Comparison of ENCODE assay signal across 14 mouse cellular contexts in genomic region chr9:54642556-54642955, GRCm38 (mm10). TPM values are rescaled to one million over a fixed set of nuclear protein-coding genes. Genes with fewer than 3 reads are reported as not detected.
DNase-seq lines count a peak whose midpoint lies in the region; ATAC-seq lines count a peak whose summit lies in the region.
"Had no signal": no experiment of that assay in that cellular context is flagged by ENCODE, and none has a peak within 500 bp of the region (broad histone marks: within the 10 kb centered on the region; RNA-seq: fewer than 3 reads in every experiment).

No protein-coding gene starts in this region.

- 50% methylated on average over 4 of the region's 4 CpGs for WGBS in stomach, embryonic 15.5 days

- no peaks in the 10 kb centered on the region for H3K36me3 ChIP-seq in stomach, embryonic 15.5 days
- H3K36me3 ChIP-seq: G1E; liver, embryonic 13.5 days had no signal

- H3K27me3 ChIP-seq in stomach, embryonic 15.5 days (replicated peaks) = no peaks in the 10 kb centered on the region

- peak overlapping the region; percentile 57; the same call in 1 of the 2 replicates for H3K27ac ChIP-seq in stomach, embryonic 15.5 days
- H3K27ac ChIP-seq: liver, embryonic 13.5 days; macrophage had no signal

- no peak overlapping the region for H3K9ac ChIP-seq in stomach, embryonic 15.5 days
- H3K9ac ChIP-seq: liver, embryonic 13.5 days had no signal

- H3K4me2 ChIP-seq in stomach, embryonic 15.5 days = no peak overlapping the region
- H3K4me2 ChIP-seq: liver, embryonic 13.5 days had no signal

- H3K9me3 ChIP-seq in stomach, embryonic 15.5 days = no peaks in the 10 kb centered on the region
- H3K9me3 ChIP-seq: G1E; liver, embryonic 13.5 days had no signal

- intact Hi-C loops in heart, postnatal 14 days (cut with DNase I) = no loop called here

- peak; percentile 88 for DNase-seq in 3T3-L1 (ENCODE audit: low read depth, low spot score)
- DNase-seq in CD4-positive, CD25-positive, alpha-beta regulatory T cell, adult 2 months (ENCODE audit: low read depth, low spot score) = peak; percentile 79
- DNase-seq in adrenal gland, postnatal 10 days = no peak
- no peak for DNase-seq in adrenal gland, postnatal 25 days
- DNase-seq in heart, postnatal 14 days = no peak
- DNase-seq in spleen, postnatal 14 days (ENCODE audit: low spot score in 2 of 2) = no peak
- DNase-seq: cerebellum, adult 11 months; liver, embryonic 13.5 days had no signal

- H3K4me3 ChIP-seq in stomach, embryonic 15.5 days (replicated peaks) = no peak overlapping the region
- H3K4me3 ChIP-seq: liver, embryonic 13.5 days had no signal

- H3K4me1 ChIP-seq in stomach, embryonic 15.5 days = 0 out of 2 replicates have a peak, but pooled peaks cover 7% of the 10 kb centered on the region

- peak; percentile 77 for ATAC-seq in granulocyte monocyte progenitor cell, adult 5-6 weeks (replicated peaks; ENCODE audit: poor library complexity, severe bottlenecking)
- no peak for ATAC-seq in stomach, embryonic 15.5 days (ENCODE audit: insufficient read depth, low FRiP score, low read depth)
- ATAC-seq: intestine, embryonic 16.5 days had no signal

RNA-seq across cellular contexts. Expression of gene Acsbg1, which starts 19.1 kb away (rescaled TPM):
- total RNA-seq in granulocyte monocyte progenitor cell, adult 5-6 weeks (2014; fragmentation: Nextera tagmentation) = not detected in 2 replicates
- not detected in 2 replicates for total RNA-seq in granulocyte monocyte progenitor cell, adult 5-6 weeks (2017)
- 1.9 and 3.1 TPM in 2 replicates for polyA plus RNA-seq in stomach, embryonic 15.5 days (2015; fragmentation: Nextera tagmentation; extraction: Ambion mirVana)
- 100 to 1,000 TPM in 1 of 2 experiments, 10 to 100 TPM in 1; 85.7 to 119 TPM for total RNA-seq in adrenal gland, postnatal 10 days (2021)
- total RNA-seq in adrenal gland, postnatal 25 days (2021) = 86.2 and 108 TPM in 2 replicates
- under 1 TPM; 0.14 to 0.27 TPM for total RNA-seq in heart, postnatal 14 days (2021)
- total RNA-seq: hematopoietic stem cell, adult 5-6 weeks had no signal
- polyA plus RNA-seq: macrophage had no signal

RNA-seq across cellular contexts. Expression of gene Dnaja4, which starts 56.1 kb away (rescaled TPM):
- total RNA-seq in granulocyte monocyte progenitor cell, adult 5-6 weeks (2014; fragmentation: Nextera tagmentation) = 0.45 and 0.82 TPM in 2 replicates
- total RNA-seq in granulocyte monocyte progenitor cell, adult 5-6 weeks (2017) = 0.05 and 3.0 TPM in 2 replicates
- 5.8 and 7.3 TPM in 2 replicates for polyA plus RNA-seq in stomach, embryonic 15.5 days (2015; fragmentation: Nextera tagmentation; extraction: Ambion mirVana)
- total RNA-seq in adrenal gland, postnatal 10 days (2021) = 10 to 100 TPM in 1 of 2 experiments, 1 to 10 TPM in 1; 10.0 to 16.7 TPM
- total RNA-seq in adrenal gland, postnatal 25 days (2021) = 16.7 and 23.1 TPM in 2 replicates
- total RNA-seq in heart, postnatal 14 days (2021) = 10 to 100 TPM; 48.2 to 51.7 TPM
- polyA plus RNA-seq: G1E had no signal

RNA-seq across cellular contexts. Expression of gene Idh3a, which starts 56.4 kb away (rescaled TPM):
- 100 and 111 TPM in 2 replicates for total RNA-seq in granulocyte monocyte progenitor cell, adult 5-6 weeks (2014; fragmentation: Nextera tagmentation)
- 83.9 and 89.1 TPM in 2 replicates for total RNA-seq in granulocyte monocyte progenitor cell, adult 5-6 weeks (2017)
- 128 and 132 TPM in 2 replicates for polyA plus RNA-seq in stomach, embryonic 15.5 days (2015; fragmentation: Nextera tagmentation; extraction: Ambion mirVana)
- 100 to 1,000 TPM; 806 to 826 TPM for total RNA-seq in adrenal gland, postnatal 10 days (2021)
- total RNA-seq in adrenal gland, postnatal 25 days (2021) = 223 and 260 TPM in 2 replicates
- total RNA-seq in heart, postnatal 14 days (2021) = 100 to 1,000 TPM; 581 to 585 TPM

Comparison
In these comparisons a context has a peak if more than half of its experiments do, and no peak if none do; other contexts are left out.
1. DNase-seq: peak in 3T3-L1 (single experiment) and CD4-positive, CD25-positive, alpha-beta regulatory T cell, adult 2 months (single experiment); none in adrenal gland, postnatal 10 days (single experiment), adrenal gland, postnatal 25 days (single experiment), heart, postnatal 14 days (0 of 2) and spleen, postnatal 14 days (0 of 2).
2. RNA of gene Acsbg1, which starts 19.1 kb away (total RNA-seq): 85.7 to 119 TPM in adrenal gland, postnatal 10 days and 86.2 to 108 TPM in adrenal gland, postnatal 25 days; 0.14 to 0.27 TPM in heart, postnatal 14 days and not detected in granulocyte monocyte progenitor cell, adult 5-6 weeks; every median in the first group is over 10 times any median in the second.